Mouse (Mus musculus) hindbrain, embryonic 14.5 days (tissue): ENCODE data around the gene Trappc4. TPM values are rescaled to one million over a fixed set of nuclear protein-coding genes. Genes with fewer than 3 reads are reported as not detected.
"Not testable (repeated sequence)": the region's sequence is repeated elsewhere in the genome, so short reads cannot be mapped to it uniquely, and the experiment has no call there.

Experiments
- ATAC-seq: fragments of 200-750 bp; cut with Nextera tagmentation; 2 replicates; pipeline ENCODE4 v1.8.0; 2017; ENCODE audit warnings: moderate number of reproducible peaks, mild to moderate bottlenecking, moderate TSS enrichment, moderate library complexity; ENCODE audit not compliant: low FRiP score
- DNase-seq: peaks from one replicate; pipeline ENCODE4 v3.0.0-alpha.2; 2015; ENCODE audit warnings: low spot score
- H3K27ac ChIP-seq: fragments of 300-500 bp; sonication (generic); 2 replicates; pipeline ENCODE4 v1.5.1; 2014; ENCODE audit warnings: mild to moderate bottlenecking, moderate library complexity
- H3K27me3 ChIP-seq: fragments of 300-500 bp; sonication (generic); 2 replicates; pipeline ENCODE4 v1.6.1; 2014; ENCODE audit warnings: mild to moderate bottlenecking, low read length, mixed read lengths; ENCODE audit not compliant: control insufficient read depth, insufficient read depth
- H3K36me3 ChIP-seq: fragments of 300-500 bp; sonication (generic); replicated peaks from 2 replicates; pipeline ENCODE4 v1.6.1; 2014; ENCODE audit not compliant: control insufficient read depth, insufficient read depth
- H3K4me1 ChIP-seq: fragments of 300-500 bp; sonication (generic); replicated peaks from 2 replicates; pipeline ENCODE4 v1.6.1; 2014; ENCODE audit warnings: antibody characterized with exemption, low read length, mixed read lengths; ENCODE audit not compliant: control insufficient read depth, insufficient read depth
- H3K4me2 ChIP-seq: fragments of 300-500 bp; sonication (generic); replicated peaks from 2 replicates; pipeline ENCODE4 v1.6.1; 2014; ENCODE audit warnings: mild to moderate bottlenecking, moderate library complexity
- H3K4me3 ChIP-seq: fragments of 300-500 bp; sonication (generic); replicated peaks from 2 replicates; pipeline ENCODE4 v1.5.1; 2014; ENCODE audit warnings: mild to moderate bottlenecking, low read length
- H3K9ac ChIP-seq: fragments of 300-500 bp; sonication (generic); 2 replicates; pipeline ENCODE4 v1.6.1; 2014
- H3K9me3 ChIP-seq: fragments of 300-500 bp; sonication (generic); 2 replicates; pipeline ENCODE4 v1.6.1; 2016; ENCODE audit warnings: low read length; ENCODE audit not compliant: control insufficient read depth
- whole genome bisulfite sequencing: fragments of 180-500 bp; shearing (Covaris S2); extraction: QIAGEN DNeasy Blood & Tissue Kit; methylation state at CpG from one replicate; pipeline ENCODE4 v1.1.7; 2014; 5-methylcytosine and 5-hydroxymethylcytosine counted together
- polyA plus RNA-seq: library from polyadenylated mRNA; unstranded; fragments of >200 nt; fragmentation: Nextera tagmentation; extraction: Ambion mirVana; gene quantifications from 2 replicates; pipeline ENCODE4 v1.2.1, GENCODE M21; 2014

Gene Trappc4
- polyA plus RNA-seq, 1 experiment from 2014 or later = 299 TPM

- Histone ChIP-seq H3K36me3 (peaks cover 64% of the 10 kb centered on the region), H3K4me1 (peaks cover 13% of the 10 kb centered on the region), H3K9ac (no peak overlapping the region), H3K27me3 (no peaks in the 10 kb centered on the region), H3K9me3 (no peaks in the 10 kb centered on the region), H3K27ac (no peak overlapping the region), H3K4me3 (no peak overlapping the region), H3K4me2 (no peak overlapping the region)
- ATAC-seq (no peak), DNase-seq (no peak)
- 91% methylated on average over 2 of the region's 2 CpGs for WGBS
Observed at GRCm38 (mm10) chr9:44410647-44411336, 3.4 kb upstream of the Trappc4 start.

- peaks cover 18% of the 10 kb centered on the region for H3K4me1 ChIP-seq
- DNase-seq, H3K27me3 ChIP-seq, H3K9ac ChIP-seq, ATAC-seq, H3K27ac ChIP-seq, H3K9me3 ChIP-seq: not testable (repeated sequence)
- WGBS = 89% methylated on average over 9 of the region's 9 CpGs
- peak overlapping the region; percentile 73 for H3K4me3 ChIP-seq
- H3K36me3 ChIP-seq = peaks cover 70% of the 10 kb centered on the region
- H3K4me2 ChIP-seq = peak overlapping the region; percentile 79
Observed at GRCm38 (mm10) chr9:44408693-44409092, 1.3 kb upstream of the Trappc4 start.

- ATAC-seq (no peak), DNase-seq (no peak)
- Histone ChIP-seq H3K4me2 (peak overlapping the region; percentile 79), H3K4me1 (peaks cover 18% of the 10 kb centered on the region), H3K36me3 (peaks cover 71% of the 10 kb centered on the region), H3K9me3 (no peaks in the 10 kb centered on the region), H3K27me3 (no peaks in the 10 kb centered on the region), H3K27ac (peak overlapping the region; percentile 97), H3K9ac (peak overlapping the region; percentile 85), H3K4me3 (peak overlapping the region; percentile 73)
- under 1% methylated on average over 24 of the region's 24 CpGs for WGBS
Observed at GRCm38 (mm10) chr9:44407752-44408097, 325 bp upstream of the Trappc4 start.

GRCm38 (mm10) chr9:44405011-44405410, 2.4 kb downstream of the Trappc4 start:
- Histone ChIP-seq H3K27me3 (no peaks in the 10 kb centered on the region), H3K4me2 (no peak overlapping the region), H3K4me1 (peaks cover 18% of the 10 kb centered on the region), H3K36me3 (peaks cover 71% of the 10 kb centered on the region), H3K4me3 (no peak overlapping the region), H3K27ac (no peak overlapping the region), H3K9ac (0 out of 2 replicates have a peak overlapping the region, but pooled peaks have one; percentile 24), H3K9me3 (no peaks in the 10 kb centered on the region)
- WGBS = 88% methylated on average over 3 of the region's 3 CpGs
- DNase-seq (no peak), ATAC-seq (no peak)

- Histone ChIP-seq H3K27me3 (no peaks in the 10 kb centered on the region), H3K4me3 (no peak overlapping the region), H3K27ac (no peak overlapping the region), H3K4me2 (no peak overlapping the region), H3K36me3 (peaks cover 70% of the 10 kb centered on the region), H3K9ac (no peak overlapping the region), H3K4me1 (peaks cover 27% of the 10 kb centered on the region), H3K9me3 (no peaks in the 10 kb centered on the region)
- DNase-seq (no peak), ATAC-seq (no peak)
- WGBS = 76% methylated on average over 4 of the region's 4 CpGs
Observed at GRCm38 (mm10) chr9:44401081-44401480, 6.3 kb downstream of the Trappc4 start.

- no peak overlapping the region for H3K4me3 ChIP-seq
- H3K27ac ChIP-seq = no peak overlapping the region
- H3K4me1 ChIP-seq = peaks cover 19% of the 10 kb centered on the region
- H3K9ac ChIP-seq = no peak overlapping the region
- peaks cover 61% of the 10 kb centered on the region for H3K36me3 ChIP-seq
- WGBS = 94% methylated on average over 6 of the region's 6 CpGs
- no peak for ATAC-seq
- H3K9me3 ChIP-seq = no peaks in the 10 kb centered on the region
- DNase-seq = no peak
- H3K27me3 ChIP-seq = no peaks in the 10 kb centered on the region
- H3K4me2 ChIP-seq = peak overlapping the region; percentile 91
Observed at GRCm38 (mm10) chr9:44399795-44400114, 7.6 kb downstream of the Trappc4 start.

GRCm38 (mm10) chr9:44399114-44399794, 8.1 kb downstream of the Trappc4 start:
- Histone ChIP-seq H3K27me3 (no peaks in the 10 kb centered on the region), H3K4me2 (peak overlapping the region; percentile 91), H3K27ac (no peak overlapping the region), H3K9me3 (no peaks in the 10 kb centered on the region), H3K9ac (peak overlapping the region; percentile 84), H3K4me1 (peaks cover 19% of the 10 kb centered on the region), H3K36me3 (peaks cover 56% of the 10 kb centered on the region), H3K4me3 (peak overlapping the region; percentile 78)
- 83% methylated on average over 13 of the region's 13 CpGs for WGBS
- ATAC-seq (no peak), DNase-seq (no peak)

GRCm38 (mm10) chr9:44398551-44398950, 8.8 kb downstream of the Trappc4 start:
- peak overlapping the region; percentile 91 for H3K4me2 ChIP-seq
- H3K4me3 ChIP-seq = peak overlapping the region; percentile 78
- DNase-seq (no peak), ATAC-seq (no peak)
- H3K27ac ChIP-seq = peak overlapping the region; percentile 91
- peaks cover 49% of the 10 kb centered on the region for H3K36me3 ChIP-seq
- peaks cover 19% of the 10 kb centered on the region for H3K4me1 ChIP-seq
- H3K9me3 ChIP-seq = no peaks in the 10 kb centered on the region
- H3K27me3 ChIP-seq = no peaks in the 10 kb centered on the region
- H3K9ac ChIP-seq = peak overlapping the region; percentile 84
- WGBS = 77% methylated on average over 9 of the region's 9 CpGs

- H3K4me1 ChIP-seq = peaks cover 19% of the 10 kb centered on the region
- peak overlapping the region; percentile 84 for H3K9ac ChIP-seq
- no peaks in the 10 kb centered on the region for H3K9me3 ChIP-seq
- 18% methylated on average over 4 of the region's 4 CpGs for WGBS
- peak overlapping the region; percentile 91 for H3K27ac ChIP-seq
- H3K4me3 ChIP-seq = peak overlapping the region; percentile 78
- ATAC-seq = no peak
- H3K27me3 ChIP-seq = no peaks in the 10 kb centered on the region
- H3K36me3 ChIP-seq = peaks cover 45% of the 10 kb centered on the region
- H3K4me2 ChIP-seq = peak overlapping the region; percentile 91
- no peak for DNase-seq
Observed at GRCm38 (mm10) chr9:44398087-44398486, 9.3 kb downstream of the Trappc4 start.
